Mouse (Mus musculus): ENCODE results near the gene Ankrd31.
A peak's percentile ranks its signal among the peaks of the same experiment; 100 is the strongest.
"Not testable (repeated sequence)": the region's sequence is repeated elsewhere in the genome, so short reads cannot be mapped to it uniquely, and the experiment has no call there.

The Ankrd31 gene

GRCm38 (mm10) chr13:96859161-96859560 is 111.1 kb downstream of the Ankrd31 start:
- DNase-seq: no peak

DNA sequence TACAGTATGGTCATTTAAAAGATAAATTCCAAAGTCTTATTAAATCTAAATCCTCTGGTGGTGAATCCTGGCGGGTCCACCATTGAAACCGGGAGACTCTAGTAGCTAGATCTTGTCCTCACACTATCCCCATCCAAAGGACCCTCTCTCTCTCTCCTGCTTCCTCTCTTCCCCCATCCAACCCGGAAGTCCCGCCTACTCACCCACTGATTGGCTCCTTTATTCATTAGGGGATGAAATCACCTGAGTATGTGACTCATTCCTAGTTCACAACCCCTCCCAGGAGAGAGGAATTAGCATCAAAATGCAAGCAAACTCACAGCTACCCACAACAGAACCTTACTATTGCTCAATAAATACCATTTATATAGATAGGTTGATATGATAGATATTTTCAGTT is 122.7 kb downstream of the Ankrd31 start:
- DNase-seq: no peak

GRCm38 (mm10) chr13:96874071-96874470 is 126.0 kb downstream of the Ankrd31 start:
- no peak for DNase-seq

DNA sequence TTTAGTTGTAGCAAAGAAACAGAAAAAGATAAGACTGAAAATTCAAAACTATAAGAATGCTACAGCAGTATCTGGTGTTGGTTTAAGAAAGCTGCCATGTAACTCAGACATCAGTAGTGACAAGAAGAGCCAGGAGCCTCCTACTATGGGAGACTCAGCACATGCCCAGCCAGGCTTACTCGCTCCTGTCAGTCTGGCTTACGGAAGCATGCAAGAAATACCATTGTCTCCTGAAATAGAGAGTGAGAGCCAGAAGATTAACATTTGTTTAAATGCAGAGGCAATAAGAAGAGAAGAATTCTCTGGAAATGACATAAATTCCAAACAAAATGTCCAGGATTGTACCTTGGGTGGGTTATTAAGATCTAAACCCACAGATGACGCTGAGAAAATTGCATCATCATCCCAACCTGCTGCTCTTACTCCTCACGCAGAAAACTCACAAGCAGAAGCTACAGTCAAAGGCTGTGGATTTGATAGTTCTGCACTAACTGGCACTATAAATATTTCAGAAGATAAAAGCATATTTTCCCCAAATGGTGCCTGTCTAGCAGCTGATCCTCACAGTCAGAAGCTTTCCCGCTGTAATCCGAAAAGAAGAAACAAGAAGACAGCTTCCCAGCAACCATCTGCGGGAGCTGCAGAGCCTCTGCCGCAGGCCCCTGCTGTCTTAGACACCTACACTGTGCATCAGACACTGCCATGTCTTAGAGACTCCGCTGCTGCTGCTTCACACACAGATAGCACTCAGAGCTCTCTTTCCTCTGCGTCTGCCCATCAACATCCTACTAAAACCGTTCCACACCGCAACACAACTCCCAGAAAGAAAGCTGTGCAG is 130.4 kb downstream of the Ankrd31 start:
- no peak for DNase-seq

GRCm38 (mm10) chr13:96884534-96884933 is 136.5 kb downstream of the Ankrd31 start:
- no peak for DNase-seq

GRCm38 (mm10) chr13:96889985-96890384 is 141.9 kb downstream of the Ankrd31 start:
- no peak for DNase-seq

DNA sequence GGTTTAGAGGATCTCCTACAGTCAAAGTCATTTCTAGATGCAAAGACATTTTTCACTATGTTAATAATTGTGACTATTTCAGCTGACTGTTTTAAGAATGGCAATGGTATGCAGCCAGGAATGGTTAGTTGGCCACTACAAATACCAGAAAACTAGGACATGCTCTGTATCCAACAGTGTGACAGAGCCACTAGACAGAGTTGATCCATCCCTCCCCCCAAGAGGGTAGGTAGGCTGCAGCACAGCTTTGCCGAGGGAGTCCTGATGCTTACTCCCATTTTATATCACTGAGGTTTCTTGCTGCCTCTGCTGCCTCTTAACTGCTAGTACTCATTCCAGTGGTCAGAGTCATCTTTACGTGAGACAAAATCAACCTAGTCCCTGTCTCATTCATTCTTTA is 147.1 kb downstream of the Ankrd31 start:
- DNase-seq: no peak

GRCm38 (mm10) chr13:96906717-96907116 is 158.6 kb downstream of the Ankrd31 start:
- DNase-seq: no peak

DNA sequence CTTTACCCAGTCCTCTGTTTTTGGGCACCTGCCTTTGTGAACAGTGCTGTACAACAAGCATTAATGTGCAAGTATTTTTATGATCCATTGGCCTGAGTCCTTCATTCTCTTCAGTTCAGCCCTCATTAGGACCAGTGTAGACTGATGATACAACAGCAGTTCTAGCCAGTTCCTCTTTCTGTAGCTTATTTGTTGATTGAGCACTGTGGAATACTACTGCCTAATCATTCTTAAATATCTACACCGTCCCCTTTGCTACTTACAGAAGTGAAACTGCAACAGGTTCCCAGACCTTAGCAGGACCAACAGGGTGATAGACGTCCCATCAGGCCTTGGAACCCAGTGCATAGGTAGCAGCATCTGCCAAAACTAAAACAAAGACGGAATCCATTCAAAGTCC is 163.1 kb downstream of the Ankrd31 start:
- DNase-seq: no peak

DNA sequence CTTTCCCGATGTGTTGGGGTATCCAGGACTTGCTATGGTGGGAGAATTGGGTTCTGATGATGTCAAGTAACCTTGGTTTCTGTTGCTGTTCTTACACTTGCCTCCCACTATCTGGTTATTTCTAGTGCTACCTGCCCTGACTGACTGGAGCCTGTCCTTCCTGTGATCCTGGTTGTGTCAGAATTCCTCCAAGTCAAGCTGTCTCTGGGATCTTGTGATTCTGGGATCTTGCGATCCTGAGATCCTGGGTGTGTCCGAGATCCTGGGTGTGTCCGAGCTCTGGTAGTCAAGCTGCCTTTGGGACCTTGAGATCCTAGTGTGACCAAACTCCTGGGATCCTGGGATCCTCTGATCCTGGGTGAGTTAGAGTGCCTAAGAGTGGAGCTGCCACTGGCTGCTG is 175.1 kb downstream of the Ankrd31 start:
- DNase-seq: not testable (repeated sequence)

DNA sequence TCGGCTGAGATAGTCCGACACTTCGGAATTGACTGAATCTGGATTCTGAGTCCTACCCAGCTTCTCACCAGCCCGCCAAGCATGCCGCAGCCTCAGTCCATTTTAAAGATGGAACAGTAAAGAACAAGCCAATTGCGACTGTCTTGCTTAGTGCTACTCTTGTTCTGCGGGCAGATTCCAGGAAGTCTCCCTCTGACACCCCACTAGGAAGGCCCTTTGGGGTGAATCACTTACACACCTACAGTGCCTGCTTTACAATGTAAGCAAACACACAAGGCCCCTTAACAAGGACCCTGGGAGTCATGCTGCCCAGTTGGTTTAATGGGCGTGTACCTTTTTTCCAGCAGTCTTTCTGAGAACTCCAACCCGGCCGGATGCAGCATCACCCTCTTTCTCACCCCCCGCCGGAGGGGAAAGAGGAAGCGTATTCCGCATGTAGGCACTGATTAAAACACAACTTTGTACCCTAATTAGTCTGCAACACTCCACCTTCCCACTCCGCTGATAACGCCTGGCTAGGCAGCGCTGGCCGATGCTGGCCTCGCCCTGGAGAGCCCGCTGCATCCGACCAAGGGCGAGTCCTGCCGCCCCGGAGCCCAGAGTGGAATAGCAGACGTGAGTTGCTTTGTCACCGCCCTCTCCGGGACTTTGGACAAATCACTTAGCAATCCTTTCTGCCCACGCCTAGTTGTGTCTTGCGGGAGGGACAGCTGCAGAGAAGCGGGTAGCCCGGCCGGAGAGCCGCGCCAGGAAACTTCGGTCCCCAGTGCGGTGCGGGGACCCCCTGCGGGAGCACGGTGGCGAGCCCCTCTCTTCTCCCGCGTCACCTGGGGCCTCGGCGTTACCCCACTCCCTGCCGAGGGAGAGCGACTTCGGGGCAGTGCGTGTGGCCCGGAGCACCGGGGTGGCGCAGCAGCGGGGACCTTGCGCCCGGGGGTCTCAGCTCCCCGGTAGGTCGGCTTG is 176.2 kb downstream of the Ankrd31 start, which contains the start of gene Gcnt4:
Gene Gcnt4 (plus strand): TSS at position 691 of the 963 bp plus-strand sequence.
- peak in 1 of 2 experiments; percentile 14 for DNase-seq

- peak in 1 of 2 experiments; percentile 12 for DNase-seq
Measured at GRCm38 (mm10) chr13:96924985-96925745, 177.1 kb downstream of the Ankrd31 start.

DNA sequence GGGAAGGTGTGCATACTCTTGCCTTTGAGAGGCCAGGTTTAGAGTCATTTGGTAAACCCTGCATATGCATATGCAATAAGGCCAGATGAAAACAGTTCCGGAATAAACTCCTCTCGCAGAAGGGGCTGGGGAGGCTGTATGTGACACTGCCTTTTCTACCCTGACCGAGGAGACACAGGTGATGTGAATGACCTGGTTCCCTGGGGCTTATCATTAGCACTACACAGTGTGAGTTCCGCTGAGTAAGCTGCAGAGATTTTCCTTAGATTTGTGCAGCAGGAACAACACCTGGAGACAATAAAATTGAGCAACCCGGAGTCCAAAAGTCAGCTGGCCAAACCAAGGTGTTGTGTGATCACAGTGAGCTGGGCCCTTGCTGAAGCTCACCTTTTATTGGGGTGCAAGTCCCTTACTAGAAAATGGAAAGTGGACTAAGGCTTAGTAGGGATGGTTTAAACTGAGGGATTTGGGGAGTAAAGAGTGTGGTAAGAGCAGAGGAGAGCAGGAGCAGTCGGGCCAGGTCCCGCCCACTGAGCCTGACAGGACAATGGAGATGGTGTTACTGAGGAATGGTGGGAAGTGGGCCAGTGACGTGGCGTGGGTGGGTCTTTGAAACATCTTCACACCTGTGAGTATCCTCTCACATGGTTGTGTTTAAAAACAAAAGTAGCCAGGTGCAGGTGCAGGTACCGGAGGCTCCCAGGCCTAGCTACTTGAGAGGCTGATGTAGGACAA is 178.1 kb downstream of the Ankrd31 start:
- no peak for DNase-seq

DNA sequence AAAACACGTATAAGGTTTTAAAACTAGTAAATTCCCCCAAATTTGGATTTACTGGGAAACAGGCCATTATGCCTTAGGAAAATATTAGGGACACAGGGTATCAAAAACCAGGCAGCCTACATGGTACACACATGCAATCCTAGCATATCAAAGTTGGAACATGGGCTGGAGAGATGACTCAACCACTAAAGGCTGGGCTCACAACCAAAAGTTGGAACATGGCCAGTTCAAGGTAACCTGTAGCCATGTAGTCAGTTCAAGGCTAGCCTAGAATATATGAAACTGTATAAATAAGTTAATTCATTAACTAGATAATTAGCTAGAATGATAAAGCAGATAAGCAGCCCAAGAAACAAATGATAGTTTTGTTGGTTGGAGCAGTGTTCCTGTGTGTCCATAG is 179.7 kb downstream of the Ankrd31 start:
- no peak for DNase-seq

DNA sequence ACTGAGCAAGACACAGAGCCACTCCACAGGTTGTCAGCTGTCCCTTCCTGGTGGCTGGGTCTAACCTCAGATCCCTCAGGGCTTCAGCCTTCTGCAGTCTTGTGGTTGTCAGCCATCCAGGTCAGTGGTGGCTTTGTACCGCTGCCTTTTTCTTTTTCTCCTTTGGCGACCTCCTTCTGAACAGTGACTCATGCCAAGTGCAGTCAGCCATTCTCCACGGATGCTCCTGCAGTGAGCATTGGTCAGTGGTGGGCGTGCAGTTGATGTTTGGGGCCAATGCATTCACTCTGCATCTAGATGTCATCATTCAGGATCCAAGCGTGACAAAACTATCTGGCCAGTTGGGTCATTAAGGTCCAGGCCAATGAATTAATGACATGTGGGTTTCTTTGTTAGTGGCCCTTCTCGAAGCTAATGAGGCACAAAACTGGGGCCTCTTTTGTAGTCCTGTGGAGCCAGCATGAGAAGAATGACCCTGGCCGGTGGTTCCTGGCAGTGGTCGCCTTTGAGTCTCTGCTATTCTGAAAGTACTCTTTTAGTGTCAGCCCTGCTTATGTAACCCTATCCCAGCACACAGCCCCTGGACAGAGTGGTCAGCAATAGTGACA is 180.5 kb downstream of the Ankrd31 start:
- DNase-seq: no peak

GRCm38 (mm10) chr13:96932745-96933144 is 184.7 kb downstream of the Ankrd31 start:
- DNase-seq: no peak

- DNase-seq: no peak
Measured at GRCm38 (mm10) chr13:96933367-96933766, 185.3 kb downstream of the Ankrd31 start.

GRCm38 (mm10) chr13:96936173-96936777 is 188.2 kb downstream of the Ankrd31 start:
- DNase-seq: no peak

GRCm38 (mm10) chr13:96937059-96937558 is 189.0 kb downstream of the Ankrd31 start:
- no peak for DNase-seq

GRCm38 (mm10) chr13:96939680-96940079 is 191.6 kb downstream of the Ankrd31 start:
- no peak for DNase-seq

- not testable (repeated sequence) for DNase-seq
Measured at GRCm38 (mm10) chr13:96941481-96941880, 193.4 kb downstream of the Ankrd31 start.
